Mouse (Mus musculus) olfactory bulb, adult 2 months (tissue): Measurements from ENCODE around the gene Cmtm4.

Experiments used
- CTCF ChIP-seq: fragments of 200-500 bp; IDR thresholded peaks from 2 replicates; pipeline ENCODE4 v1.5.1; 2012; ENCODE audit warnings: low read depth, mild to moderate bottlenecking, low read length, moderate library complexity; ENCODE audit not compliant: insufficient read depth
- POLR2A ChIP-seq: fragments of 200-500 bp; IDR thresholded peaks from 2 replicates; pipeline ENCODE4 v1.6.1; 2012; ENCODE audit warnings: mild to moderate bottlenecking, low read depth, low read length, moderate library complexity; ENCODE audit not compliant: insufficient read depth

DNA sequence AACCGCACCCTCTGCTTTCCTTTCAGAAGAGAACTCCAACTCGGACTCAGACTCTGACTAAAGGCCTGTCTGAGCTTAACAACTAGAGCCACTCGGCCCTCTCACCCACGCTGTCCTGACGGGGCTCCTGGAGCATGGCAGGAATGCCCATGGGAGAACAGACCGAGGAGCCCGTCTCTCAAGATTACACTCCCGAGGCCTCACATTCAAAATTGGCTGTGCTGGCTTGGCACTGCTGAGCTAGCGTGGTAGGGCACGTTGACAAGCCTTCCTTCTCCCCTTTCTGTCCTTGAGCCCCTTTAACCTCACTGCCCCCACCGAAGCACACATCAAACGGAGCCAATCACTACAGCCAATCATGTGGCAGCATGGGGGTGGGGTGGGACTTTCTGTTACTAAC lies 48.9 kb downstream of the Cmtm4 start:
- no peak for TF ChIP-seq CTCF
- no peak for TF ChIP-seq POLR2A
